Mouse (Mus musculus): ENCODE data around the gene Fat2.

Gene Fat2

DNA sequence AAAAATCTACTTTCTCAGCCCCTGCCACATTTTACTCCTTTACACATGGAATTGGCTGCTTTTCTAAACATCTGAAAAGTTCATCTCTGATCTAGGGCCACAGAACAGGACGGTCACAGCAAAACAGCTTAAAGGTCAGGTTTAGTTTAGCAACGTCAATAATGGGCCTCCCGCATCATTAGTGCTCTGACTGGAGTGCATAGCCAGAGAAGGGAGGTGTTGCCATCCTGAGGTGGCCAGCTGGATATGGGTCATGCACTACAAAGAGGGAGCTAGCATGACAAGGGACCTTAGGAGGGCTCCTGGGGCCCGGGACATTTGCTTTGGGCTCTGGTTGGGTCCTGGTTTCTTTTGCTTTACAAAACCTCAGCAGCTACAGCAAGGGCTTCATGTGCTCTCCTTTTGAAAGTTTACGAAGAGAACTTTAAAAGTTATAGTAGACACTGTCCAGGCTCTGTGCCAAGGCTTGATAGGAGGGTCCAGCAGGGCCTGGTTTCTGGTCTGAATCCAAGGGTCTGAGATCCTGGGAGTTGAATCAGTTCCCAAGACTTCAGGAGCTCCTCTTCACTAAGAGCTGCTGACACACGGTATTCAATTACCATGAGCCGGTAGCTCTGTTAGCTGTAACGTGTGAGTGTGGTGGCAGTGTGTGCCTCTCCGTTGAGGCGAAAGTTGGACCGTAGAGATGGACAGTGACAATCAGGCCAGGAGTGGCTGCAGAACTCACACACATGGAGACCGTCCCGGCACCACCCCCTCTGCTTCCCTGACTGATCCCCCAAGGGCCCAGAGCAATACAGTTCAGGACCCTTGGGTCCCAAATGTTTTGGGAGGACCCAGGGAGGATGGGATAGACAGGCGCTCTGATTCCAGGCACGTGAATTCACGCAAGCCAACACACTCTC, 6.2 kb downstream of the Fat2 start:
- no peak for DNase-seq

DNA sequence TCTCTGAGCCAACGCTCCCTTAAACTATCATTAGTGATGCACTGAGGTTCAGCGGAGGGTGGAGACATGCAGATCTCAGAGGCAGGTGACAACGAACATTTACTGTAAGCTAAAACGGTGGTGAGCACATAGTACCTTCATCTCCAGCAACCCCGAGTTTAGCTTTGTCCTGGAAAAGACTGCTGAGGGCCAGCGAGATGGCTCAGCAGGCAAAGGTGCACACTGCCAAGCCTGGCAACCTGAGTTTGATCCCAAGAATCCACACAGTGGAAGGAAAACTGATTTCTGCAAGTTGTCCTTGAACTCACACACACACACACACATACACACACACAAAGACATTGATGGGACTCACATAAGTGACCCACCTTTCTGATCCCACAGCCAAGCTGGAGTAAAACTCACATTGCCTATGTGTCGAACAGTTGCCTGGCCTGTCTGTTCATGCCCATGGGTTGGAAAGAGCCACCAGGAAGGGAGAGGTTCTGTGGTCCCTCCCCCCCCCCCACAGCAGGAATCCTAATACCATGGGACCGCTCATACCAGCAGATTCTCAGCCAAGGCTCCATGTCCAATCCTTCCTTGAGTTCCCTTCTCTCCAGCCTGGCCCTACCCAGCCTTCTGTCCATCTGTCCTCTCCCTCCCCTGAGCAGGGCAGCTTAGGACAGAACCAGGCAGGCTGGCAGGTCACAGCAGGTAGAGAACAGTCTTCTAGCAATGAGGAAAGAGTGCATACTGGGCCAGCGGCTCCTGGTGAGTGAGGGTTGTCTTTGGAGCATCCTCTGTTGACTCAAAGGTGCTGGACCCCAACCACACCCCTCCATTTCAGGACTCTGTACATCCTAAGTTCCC, 8.6 kb downstream of the Fat2 start:
- DNase-seq = no peak

DNA sequence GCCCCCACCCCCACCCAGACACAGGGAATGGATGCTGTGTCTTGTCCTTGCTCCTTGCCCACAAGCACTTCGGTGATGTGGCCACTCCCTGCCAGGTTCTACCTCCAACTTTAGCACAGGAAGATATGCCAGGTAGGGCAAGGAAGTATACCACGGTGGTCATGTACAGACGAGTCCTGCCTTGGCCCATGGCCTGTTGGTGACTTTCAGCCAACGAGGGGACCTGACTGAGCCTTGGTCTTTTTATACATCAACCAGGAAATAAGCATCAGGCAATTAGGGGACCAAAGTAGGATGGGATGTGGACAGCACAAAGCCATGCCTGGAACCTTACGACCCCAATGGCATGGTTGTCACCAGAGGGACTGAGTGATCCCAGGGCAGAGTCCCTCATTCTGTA, 9.3 kb downstream of the Fat2 start:
- no peak for DNase-seq

DNA sequence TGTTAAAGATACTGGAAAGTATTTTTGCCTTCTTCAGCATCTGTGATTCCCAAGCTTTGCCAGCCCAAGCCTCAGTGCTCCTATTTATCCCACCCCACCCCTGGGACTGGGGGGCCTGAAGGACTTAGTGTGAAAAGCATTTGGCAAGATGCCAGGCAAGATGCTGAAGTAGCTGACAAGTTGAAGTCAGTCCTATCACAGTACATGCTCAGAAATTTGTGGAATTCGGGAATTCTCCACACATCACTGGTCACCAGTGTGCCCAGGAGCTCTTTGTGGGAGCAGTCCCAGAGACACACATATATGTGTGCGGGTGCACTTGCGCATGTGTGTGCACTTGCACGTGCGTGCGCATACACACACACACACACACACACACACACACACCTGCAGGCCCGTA, 10.2 kb downstream of the Fat2 start:
- DNase-seq = peak; percentile 9

DNA sequence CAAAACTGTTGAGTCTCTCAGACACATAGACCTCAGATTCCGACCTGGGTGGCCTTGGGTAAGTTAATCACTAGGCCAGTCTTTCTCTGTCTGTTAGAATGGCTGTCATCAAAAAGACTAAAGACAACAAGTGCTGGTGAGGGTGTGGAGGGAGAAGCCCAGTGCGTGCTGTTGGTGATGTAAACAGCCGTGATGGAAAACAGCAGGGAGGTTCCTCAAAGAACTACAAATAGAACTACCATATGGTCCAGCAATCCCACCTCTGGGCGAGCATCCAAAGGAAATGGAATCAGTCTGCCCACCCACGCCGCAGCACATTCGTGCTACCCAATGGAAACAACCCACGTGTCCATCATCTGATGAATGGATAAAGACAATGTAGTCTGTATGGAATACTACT, 12.5 kb downstream of the Fat2 start:
- no peak for DNase-seq

DNA sequence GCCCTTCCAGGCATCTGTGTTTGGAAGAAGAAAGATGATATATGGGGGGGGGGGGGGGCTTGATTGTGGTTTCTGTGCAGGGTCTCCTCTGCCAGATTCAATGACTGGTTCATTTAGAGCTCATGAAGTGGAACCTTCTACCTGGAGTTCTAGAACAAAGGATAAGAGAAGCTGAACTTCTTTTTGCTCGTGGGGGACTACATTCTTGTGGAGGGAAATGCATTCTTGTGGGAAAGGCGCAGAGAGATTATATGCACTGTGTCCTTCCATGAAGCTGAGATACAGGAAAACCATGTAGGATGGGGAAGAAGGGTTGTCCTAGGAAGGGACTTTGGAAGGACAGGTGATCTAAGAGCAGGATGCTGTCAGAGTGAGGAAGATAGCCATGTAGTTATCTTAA, 15.4 kb downstream of the Fat2 start:
- no peak for DNase-seq

DNA sequence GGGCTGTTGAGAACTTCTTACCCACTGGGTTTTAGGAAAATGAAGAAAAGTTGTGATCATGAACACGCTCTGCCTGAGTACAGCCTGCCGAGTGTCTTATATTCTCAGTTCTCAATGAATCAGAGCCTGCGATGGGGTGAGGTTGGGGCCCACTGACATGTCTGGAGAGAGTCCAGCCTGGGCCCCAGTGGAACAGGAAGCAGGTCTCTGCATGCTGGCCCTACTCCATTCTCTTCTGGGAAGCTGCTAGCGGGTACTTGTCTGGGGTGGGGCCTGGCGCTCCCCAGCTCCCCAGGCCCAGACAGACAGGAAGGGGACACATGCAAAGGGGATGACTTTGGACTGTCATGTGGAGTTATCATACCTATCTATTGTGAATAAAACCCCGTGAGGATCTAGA, 20.4 kb downstream of the Fat2 start:
- DNase-seq = no peak

DNA sequence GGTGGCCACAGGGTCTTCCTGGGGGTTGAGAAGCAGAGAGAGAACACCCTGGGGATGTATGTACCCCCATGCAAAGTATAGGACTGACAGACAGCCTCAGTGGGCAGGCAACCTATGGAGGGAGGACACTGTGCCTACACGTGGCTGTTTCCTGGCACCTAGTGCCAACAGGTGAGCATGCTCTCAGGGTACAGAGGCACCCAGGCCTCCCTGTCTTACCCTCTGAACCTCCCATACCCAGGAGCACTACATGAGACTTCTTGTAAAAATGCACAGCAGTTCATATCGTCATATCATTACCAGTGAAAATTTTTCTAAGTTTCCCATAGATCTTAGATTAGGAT, 21.7 kb downstream of the Fat2 start:
- DNase-seq = no peak

DNA sequence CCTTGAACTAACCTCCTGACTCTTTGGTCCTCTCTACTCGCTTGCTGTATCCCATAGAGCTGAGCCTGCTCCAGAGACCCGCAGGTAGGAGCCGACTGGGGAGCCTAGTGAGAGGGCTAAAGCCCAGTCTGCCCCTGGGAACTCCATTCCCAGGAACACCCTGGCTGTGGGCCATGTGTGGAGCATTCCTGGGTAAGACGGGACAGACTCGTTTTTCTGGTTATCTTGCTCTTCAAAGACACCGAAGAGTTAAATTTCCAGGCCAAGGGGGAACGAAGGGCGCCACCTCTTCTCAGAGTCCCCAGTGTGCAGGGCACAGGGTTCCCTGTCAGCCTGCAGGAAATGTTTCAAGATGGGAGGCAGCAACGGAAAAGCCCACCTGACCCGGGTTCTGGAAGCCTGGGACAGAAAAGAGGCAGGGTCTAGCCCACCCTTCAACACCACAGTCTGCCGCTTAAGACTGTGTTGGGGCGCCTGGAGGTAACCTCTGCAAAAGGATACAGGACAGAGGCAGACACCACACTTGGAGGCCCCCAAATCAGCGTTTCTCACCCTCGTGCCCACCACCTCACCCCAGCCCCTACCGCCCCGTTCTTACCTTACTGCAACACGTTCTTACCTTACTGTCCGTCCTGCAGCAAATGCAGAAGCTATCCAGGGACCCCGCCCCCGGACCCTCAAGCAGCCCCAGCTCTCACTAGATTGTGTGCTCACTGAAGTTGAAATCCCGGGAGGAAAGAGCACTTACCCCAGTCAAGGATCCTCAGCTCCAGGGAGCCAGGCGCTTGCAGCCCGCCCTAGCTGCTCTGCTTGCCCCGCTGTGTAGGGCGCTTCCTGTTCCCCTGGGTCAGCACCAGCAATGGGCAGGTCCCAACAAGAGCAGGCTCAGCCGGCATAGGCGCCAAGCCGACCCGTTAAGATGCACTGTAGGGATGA, 22.3 kb downstream of the Fat2 start:
- no peak for DNase-seq

DNA sequence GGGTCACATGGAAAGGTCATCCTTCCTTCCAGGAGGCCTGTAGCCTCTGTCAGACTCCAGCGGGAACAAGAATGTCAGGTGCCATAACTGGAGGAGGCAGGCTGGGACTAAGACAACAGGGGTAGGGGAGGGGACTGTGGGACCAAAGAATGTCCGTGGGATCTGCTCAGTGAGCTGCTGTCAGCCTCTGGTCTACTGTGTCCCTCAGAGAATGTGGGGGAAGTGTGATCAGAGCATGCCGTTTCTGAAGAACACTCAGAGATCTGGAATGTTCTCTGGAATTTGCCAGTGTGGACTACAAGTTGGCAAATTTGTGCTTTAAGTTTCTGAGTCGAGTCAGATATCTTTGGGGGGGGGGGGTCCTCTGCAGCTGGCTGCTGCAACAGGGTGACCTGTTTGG, 34.0 kb downstream of the Fat2 start:
- DNase-seq = no peak

DNA sequence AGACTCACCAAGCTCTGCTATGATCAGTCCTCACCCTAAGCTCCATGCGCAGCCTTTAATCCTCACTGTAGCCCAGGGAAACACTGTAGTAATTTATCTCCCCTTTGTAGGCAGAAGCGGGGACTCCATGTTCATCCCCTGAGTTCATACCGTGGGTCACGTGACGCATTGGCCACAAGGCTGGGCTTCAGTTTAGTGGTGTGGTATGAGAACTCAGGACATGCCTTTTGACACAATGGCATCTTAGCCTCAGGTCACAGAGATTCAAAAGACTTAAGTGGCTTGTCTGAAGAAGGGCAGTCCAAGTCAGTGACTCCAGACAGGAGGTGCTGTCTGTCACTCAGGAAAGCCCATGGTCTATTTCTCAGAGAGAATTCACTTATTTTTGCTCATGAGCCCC, 43.2 kb downstream of the Fat2 start:
- DNase-seq = no peak

DNA sequence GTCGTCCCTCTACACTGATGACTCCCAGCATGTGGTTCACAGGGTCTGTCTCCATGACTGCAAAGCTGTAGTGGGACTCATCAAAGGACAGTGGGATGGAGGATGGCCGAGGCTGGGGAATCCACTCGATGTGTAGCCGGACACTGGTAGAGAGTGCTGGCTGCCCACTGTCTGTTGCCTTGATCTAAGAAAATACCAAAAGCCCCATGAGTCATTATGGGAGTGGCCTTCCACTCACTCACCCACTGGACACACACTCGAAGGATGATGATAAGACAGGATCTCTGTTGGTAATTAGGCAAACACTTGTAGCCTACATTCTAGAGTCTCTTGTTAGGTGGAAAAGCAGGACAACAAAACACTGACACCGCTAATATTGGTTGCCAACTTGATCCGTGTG, 44.5 kb downstream of the Fat2 start:
- DNase-seq = no peak

DNA sequence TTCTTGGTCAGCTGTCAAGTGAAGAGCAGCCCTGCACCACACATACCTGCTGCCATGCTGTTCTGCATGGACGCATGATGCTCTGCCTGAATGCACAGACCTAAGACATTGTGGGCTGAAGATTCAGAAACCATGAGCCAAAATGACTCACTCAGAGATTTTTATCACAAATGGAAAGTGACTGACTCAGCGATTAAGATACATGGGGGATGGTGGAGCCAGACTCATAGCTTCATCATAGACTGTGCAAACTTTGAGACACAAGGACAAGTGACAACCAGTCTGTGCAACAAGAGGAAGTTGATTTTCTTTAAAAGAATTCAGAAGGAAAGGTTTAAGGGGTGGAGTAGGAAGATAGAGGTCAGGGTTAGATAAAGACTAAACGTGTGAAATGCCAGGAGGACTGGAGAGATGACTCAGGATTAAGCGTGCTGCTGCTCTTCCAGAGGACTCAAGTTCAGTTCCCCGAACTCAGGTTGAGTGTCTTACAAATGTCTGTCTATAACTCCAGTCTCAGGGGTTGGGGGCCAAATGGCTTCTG, 46.4 kb downstream of the Fat2 start:
- DNase-seq = no peak

DNA sequence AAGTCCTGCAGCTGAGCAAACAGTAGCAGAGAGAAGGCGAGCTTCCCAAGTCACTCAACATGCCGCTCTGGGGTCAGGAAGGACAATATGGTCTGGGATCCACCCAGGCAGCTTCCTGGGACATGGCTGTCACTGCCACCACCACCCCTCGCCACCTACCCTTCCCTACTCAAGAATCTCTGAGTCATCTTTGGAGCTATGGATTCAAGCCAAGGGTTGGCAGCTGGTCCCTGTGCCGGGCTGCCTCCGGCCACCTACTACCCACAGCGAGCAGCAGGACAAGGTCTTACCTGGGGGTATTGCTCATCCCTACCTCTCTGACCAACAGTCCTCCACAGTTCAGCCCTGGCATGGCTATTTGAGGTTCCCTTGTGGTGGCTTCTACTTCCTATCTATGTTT, 61.6 kb downstream of the Fat2 start:
- no peak for DNase-seq

DNA sequence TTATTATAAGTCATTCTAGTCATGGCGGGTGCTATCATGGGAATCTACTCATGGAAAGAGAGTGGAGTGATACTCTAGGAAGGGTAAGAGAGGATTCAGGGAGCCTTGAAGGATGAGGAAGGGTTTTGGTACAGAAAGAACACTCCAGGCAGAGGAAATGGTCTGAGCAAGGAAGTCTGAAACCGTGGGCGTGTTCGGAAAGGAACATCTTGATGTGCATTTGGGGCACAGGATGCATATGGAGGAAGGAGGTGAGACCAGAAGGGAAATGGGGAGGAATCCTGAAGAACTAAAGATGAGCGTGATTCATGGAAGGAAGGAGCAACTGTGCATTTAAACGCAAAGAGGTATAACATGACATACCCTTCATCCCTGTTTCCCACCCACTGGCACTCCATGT, 67.8 kb downstream of the Fat2 start:
- no peak for DNase-seq

DNA sequence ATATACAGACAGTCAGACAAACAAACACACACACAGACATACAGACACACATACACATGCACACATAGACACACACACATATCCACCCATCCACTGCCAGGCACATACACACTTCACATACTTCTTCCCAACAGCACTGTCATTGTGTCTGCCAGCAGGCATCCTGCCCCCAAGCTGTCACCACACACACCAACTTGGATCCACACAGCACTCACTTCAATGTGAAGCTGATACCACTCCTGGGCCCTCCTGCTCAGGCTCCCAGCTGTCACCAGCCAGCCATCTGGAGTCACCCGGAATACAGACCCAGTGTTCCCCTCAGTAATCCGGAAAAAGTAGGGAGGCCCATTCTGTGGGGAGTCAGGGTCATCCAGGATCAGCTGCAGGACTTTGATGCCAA, 70.7 kb downstream of the Fat2 start:
- DNase-seq = no peak

DNA sequence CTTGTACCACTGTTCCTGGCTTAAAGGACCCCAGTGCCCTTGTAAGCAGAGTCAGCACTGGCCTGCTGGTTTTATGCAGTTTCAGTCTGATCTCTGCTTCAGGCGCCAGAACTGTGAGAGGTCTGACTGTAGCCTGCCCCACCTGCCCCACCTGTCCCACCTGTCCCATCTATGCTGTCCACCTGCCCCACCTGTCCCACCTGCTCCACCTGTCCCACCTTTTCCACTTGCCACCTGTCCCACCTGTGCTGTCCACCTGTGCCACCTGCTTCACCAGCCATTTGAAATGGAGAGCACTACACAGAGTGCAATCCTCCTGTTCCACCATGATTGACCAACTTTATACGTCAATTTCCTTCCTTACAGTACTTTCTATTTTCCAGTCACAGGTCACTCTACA, 72.0 kb downstream of the Fat2 start:
- no peak for DNase-seq

DNA sequence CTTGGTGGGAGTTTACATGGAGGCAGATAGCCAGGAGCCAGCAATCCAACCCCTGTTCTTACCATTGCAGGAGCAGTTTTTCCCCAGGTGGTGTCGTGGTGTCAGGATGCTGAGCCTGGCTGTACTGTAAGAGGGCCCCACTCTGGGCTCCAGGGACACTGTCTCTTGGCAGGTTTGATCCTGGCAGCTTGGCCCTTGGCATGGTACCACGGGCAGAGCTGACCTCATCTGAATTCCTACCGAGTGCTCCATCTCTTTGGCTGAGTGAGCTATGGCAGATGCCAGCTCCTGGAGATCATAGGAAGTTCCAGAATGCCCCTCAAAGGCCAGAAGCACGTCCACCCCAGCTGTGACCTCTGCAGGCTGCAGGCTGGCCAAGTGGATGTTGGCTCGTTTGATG, 74.4 kb downstream of the Fat2 start:
- DNase-seq = no peak

DNA sequence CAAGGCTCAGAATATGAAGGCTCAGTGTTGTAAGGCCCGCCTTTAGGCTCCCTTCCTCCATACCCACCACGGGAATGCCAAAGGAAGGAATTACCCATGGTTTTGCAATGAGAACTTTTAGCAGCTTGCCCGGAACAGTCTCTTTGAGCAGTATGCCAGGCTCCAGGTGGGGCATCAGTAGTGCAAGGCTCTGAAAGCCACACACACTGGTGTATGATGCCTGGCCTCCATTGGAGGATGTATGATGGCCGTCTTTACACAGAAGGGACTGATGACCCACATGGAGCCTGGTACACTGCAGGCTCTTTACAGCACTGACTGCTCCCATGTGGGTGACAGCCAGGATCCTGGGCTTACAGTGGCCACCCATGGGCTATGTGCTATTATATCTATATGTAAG, 75.3 kb downstream of the Fat2 start:
- no peak for DNase-seq

DNA sequence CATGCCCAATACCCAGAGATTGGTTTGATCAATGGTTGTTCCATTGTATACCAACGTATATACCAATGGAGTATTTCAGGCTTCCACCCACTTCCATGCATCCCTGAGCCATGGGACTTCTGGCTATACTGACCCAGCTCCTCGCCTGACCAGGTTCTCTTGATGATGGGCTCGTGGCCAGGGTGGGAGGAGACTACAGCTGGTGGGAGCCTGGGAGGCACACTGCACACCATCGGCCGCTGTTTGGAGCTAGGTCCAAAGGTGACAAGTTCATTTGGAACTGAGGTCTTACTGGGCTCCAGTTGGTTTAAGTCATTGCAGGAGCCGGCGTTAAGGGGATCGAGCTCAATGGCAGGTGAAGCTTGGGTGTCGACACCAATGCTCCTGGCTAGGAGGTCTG, 83.0 kb downstream of the Fat2 start:
- DNase-seq = peak; percentile 80

DNA sequence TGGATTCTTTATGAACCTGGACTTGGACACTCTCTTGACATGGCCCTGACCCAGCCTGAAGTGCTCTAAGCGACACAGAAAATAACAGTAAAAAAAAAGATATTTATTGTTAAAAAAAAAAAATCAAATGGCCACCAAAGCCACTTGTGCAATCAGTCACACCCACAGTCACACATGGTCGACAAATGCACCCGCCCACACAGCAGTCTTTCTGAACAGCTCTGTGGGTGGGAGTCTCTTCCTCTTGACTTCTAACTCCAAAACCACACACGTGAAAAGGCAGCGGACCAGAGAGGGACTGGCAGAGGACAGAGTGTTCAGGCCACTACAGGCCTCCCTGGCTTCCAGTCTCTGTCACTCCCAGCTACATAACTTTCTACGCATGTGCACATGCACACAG, 85.8 kb downstream of the Fat2 start:
- no peak for DNase-seq

DNA sequence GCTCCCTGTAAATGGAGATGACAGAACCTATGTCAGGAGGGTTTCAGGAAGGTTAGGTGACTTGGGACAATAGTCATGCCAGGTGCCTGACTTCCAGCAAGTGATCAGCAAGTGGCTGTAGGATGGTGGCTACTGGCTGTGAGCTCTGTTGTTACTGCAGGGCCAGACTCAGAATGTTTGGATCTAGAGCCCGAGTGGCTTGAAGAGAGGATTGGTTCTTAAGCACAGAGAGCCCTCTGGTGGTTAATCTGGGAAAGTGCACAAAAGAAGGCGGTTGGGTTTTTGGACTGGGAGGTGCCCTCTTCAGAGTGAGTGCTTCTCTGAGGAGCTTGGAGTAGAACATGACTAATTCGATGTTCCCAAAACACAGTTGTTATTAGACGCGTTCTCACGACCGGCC, 95.8 kb downstream of the Fat2 start:
- peak; percentile 79 for DNase-seq

DNA sequence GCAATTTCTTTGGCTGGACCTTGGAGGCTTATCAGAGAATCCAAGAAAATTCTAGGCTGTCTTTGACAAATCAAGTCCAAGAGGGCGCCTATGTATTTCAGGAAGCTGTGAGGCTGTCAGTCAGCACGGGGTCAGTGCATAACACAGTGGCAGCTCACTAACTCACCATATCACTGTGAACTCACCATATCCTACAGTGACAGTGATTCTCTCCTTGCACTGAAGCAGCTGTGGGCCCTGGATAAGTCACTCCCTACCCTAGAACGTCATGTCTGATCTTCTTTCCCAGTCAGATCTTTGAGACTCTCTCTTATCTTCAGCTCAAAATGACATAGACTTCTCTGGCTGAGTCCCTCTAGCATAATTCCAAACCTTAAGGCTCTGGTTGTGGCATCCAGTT, 96.9 kb downstream of the Fat2 start:
- DNase-seq = no peak
